Mouse (Mus musculus): ENCODE results near the gene Coro6. TPM values are rescaled to one million over a fixed set of nuclear protein-coding genes. Genes with fewer than 3 reads are reported as not detected.

The Coro6 gene
- polyA plus RNA-seq, 1 experiment = not detected

- Histone ChIP-seq H3K27ac (ENCODE audit: insufficient read depth, low read depth, low read length) (no peak overlapping the region), H3K4me1 (ENCODE audit: control insufficient read depth, insufficient read depth, low read length) (peaks cover 47% of the 10 kb centered on the region)
- TF ChIP-seq POLR2A (IDR thresholded peaks at IDR 0.05; ENCODE audit: borderline replicate concordance, low read depth, low read length) (no peak), CTCF (IDR thresholded peaks at IDR 0.05; ENCODE audit: low read depth, low read length) (no peak)
Measured at GRCm38 (mm10) chr11:77516553-77517425, 54.6 kb downstream of the Coro6 start.

GRCm38 (mm10) chr11:77518051-77518798 is 56.0 kb downstream of the Coro6 start:
- Histone ChIP-seq H3K4me1 (ENCODE audit: control insufficient read depth, insufficient read depth, low read length) (peaks cover 47% of the 10 kb centered on the region), H3K27ac (ENCODE audit: insufficient read depth, low read depth, low read length) (peak overlapping the region; percentile 65), H3K4me3 (ENCODE audit: insufficient read depth, low read length) (no peak overlapping the region)
- no peak for TF ChIP-seq CTCF (IDR thresholded peaks at IDR 0.05; ENCODE audit: low read depth, low read length)
- no peak for TF ChIP-seq POLR2A (IDR thresholded peaks at IDR 0.05; ENCODE audit: borderline replicate concordance, low read depth, low read length)

More at GRCm38 (mm10) chr11:77516553-77517425, 54.6 kb downstream of the Coro6 start:
- no peak overlapping the region for H3K4me3 ChIP-seq (ENCODE audit: insufficient read depth, low read length)

- H3K4me3 ChIP-seq (ENCODE audit: insufficient read depth, low read length) = no peak within 1 kb of the TSS
- H3K4me1 ChIP-seq (ENCODE audit: control insufficient read depth, insufficient read depth, low read length) = peaks cover 47% of the 10 kb centered on the region
- H3K27ac ChIP-seq (ENCODE audit: insufficient read depth, low read depth, low read length) = peak within 1 kb of the TSS; percentile 70
- no peak for TF ChIP-seq CTCF (IDR thresholded peaks at IDR 0.05; ENCODE audit: low read depth, low read length)
Measured at GRCm38 (mm10) chr11:77519043-77519442, 56.8 kb downstream of the Coro6 start, which contains the start of gene Gm10392. Gene Gm10392 (minus strand): TSS chr11:77519198.

Other genes with a start within 250 kb of the Coro6 start
- 24.6 and 26.8 TPM in 2 replicates for gene Ssh2, start 246.1 kb upstream of the Coro6 start, polyA plus RNA-seq (2012; ENCODE audit: insufficient read depth, insufficient read length, missing spikeins)
- gene Ankrd13b, start 27.3 kb downstream of the Coro6 start, polyA plus RNA-seq (2012; ENCODE audit: insufficient read depth, insufficient read length, missing spikeins) = 5.0 and 5.1 TPM in 2 replicates
- gene Git1, start 31.2 kb downstream of the Coro6 start, polyA plus RNA-seq (2012; ENCODE audit: insufficient read depth, insufficient read length, missing spikeins) = 29.4 and 34.0 TPM in 2 replicates
- gene Abhd15, start 52.7 kb downstream of the Coro6 start, polyA plus RNA-seq (2012; ENCODE audit: insufficient read depth, insufficient read length, missing spikeins) = 10.4 and 10.5 TPM in 2 replicates
- 13.1 and 15.7 TPM in 2 replicates for gene Trp53i13, start 53.6 kb downstream of the Coro6 start, polyA plus RNA-seq (2012; ENCODE audit: insufficient read depth, insufficient read length, missing spikeins)
- 0.32 TPM in 1 of 2 replicates, not detected in the other for gene Gm10392, start 56.8 kb downstream of the Coro6 start, polyA plus RNA-seq (2012; ENCODE audit: insufficient read depth, insufficient read length, missing spikeins)
- gene Taok1, start 145.4 kb downstream of the Coro6 start, polyA plus RNA-seq (2012; ENCODE audit: insufficient read depth, insufficient read length, missing spikeins) = 38.5 and 40.3 TPM in 2 replicates
- 40.8 and 50.4 TPM in 2 replicates for gene Nufip2, start 223.7 kb downstream of the Coro6 start, polyA plus RNA-seq (2012; ENCODE audit: insufficient read depth, insufficient read length, missing spikeins)